Mouse (Mus musculus) cerebellum, postnatal 10 days (tissue): ENCODE data around the gene Anp32e.
"Not testable (repeated sequence)": the region's sequence is repeated elsewhere in the genome, so short reads cannot be mapped to it uniquely, and the experiment has no call there.

Experiments used
- DNase-seq, 2 experiments: peaks; one replicate each; pipeline ENCODE4 v3.0.0; 2021; ENCODE audit warnings: mixed read lengths in 2 of 2

Anp32e gene

GRCm38 (mm10) chr3:95944742-95945141 lies 15.7 kb downstream of the Anp32e start:
- DNase-seq, result no peak

DNA sequence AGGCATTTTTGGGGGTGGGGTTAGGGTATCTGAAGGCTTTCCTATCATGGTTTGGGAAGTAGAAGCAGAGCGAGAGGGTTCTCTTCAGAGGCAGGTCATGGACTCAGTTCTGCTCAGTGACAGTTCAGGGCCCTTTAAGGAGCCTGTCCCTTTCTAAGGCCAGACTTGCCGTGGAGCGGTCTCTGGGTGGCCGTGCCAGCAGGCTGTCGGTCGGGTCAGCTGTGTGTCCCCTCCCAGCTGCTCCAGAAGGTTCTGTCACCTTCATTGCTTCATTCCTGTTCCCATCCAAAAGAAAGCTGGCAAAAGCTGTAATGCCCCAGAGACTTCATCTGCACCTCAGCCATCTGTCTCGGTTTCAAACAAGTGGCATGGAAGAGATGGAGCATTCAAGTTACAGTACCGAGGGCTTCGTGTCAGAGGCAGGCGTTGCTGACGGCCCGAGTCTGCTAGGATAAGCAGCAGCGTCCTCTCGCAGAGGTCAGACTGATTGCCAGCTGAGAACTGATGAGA lies 16.7 kb downstream of the Anp32e start:
- DNase-seq, result peak; percentile 54 to 64

DNA sequence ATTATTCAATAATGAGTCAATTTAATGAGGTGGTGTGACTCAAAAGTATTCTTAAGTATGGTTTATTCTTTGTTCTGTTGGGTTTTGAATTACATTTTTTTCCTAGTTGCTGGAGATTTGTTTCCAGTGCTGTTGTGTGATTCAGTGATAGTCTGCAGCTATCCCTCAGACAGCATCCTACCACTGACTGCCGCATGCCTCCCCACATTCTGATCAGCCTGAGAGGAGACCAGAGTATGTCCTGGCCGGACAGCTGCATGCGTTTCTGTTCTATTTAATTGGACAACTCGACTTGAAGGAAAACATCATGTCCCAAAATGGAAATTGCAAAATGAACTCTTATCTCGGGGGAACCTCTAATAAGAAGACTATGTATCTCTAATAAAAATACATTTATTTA lies 19.3 kb downstream of the Anp32e start:
- no peak for DNase-seq

GRCm38 (mm10) chr3:95950763-95951551 lies 21.9 kb downstream of the Anp32e start:
- DNase-seq, result peak; percentile 95 to 96

GRCm38 (mm10) chr3:95951566-95951965 lies 22.5 kb downstream of the Anp32e start:
- peak; percentile 26 to 34 for DNase-seq

DNA sequence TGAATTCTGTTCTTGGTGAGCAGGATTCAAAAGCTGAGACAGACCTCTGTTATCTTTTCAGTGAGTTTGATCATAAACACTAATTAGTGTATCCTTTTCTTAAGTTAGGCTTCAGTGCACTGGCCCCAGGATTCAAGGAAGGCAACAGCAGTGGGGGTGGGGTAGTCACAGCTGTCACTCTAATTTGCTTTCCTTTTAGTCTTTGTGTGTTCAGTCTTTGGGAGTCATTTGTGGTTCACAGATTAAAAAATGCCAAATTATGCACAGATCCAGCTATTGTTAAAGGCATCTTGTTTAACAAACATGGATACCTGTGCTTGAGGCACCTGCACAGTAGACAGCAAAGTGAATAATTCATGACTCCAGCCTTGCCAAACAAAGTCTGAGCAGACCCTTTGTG lies 24.0 kb downstream of the Anp32e start:
- DNase-seq, result peak; percentile 60 to 69

GRCm38 (mm10) chr3:95953522-95953921 lies 24.5 kb downstream of the Anp32e start:
- no peak for DNase-seq

DNA sequence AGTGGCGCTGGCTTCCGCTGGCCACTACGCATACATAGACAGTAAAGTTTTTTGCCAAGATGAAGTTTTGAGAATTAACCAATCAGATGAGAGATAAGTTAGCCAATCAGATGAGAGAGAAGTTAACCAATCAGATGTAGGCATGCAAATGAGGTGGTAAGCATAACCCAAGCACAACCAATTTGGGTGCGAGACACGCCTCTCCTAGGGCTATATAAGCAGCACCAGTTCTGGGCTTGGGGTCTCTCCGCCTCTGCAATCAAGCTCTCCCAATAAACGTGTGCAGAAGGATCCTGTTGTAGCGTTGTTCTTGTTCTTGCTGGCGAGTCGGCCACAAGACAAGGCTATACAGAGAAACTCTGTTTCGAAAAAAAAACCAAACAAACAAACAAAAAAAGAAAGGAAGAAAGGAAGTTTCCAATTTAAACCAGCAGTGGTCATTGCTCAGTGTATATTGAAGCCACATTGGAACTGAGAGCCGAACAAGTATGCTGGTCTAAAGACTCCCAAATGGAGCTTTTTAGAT lies 25.7 kb downstream of the Anp32e start:
- not testable (repeated sequence) for DNase-seq

DNA sequence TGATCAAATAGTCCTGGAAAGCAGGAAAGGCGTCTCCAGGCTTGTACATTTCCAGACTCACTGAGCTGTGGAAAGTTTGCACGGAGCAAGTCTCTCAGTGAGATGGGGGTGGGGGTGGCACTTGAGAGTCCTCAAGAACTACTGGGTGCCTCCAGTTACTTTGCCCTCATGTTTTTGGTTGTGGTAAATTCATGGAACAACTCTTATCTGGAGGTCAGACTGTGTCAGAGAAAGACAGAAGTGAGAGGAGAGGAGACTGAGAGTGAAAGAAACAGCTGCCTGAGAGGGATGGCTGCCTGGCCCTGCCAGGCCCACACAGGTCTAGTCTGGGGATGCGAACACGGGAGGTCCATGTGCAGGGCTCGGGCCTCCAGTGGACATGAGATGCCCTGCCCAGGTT lies 26.3 kb downstream of the Anp32e start:
- no peak for DNase-seq

- DNase-seq, result peak; percentile 19 to 38
These were observed 28.5 kb downstream of the Anp32e start for GRCm38 (mm10) chr3:95957359-95958148.

GRCm38 (mm10) chr3:95959082-95959481 lies 30.0 kb downstream of the Anp32e start:
- peak; percentile 28 to 59 for DNase-seq

DNA sequence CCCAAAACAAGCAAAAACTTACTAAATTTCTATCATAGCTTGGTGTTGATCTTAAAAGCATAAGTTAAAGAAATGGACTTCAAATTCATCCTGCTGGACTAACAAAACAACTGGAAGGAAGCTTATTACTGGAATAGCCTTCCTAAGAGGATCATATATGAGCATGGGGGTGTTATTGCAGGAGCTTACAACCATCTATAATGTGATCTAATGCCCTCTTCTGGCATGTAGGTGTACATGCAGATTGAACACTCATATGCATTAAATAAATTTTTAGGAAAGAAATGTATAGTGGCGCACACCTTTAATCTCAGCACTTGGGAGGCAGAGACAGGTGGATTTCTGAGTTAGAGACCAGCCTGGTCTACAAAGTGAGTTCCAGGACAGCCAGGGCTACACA lies 30.8 kb downstream of the Anp32e start:
- no peak for DNase-seq

- DNase-seq, result not testable (repeated sequence)
These were observed 33.1 kb downstream of the Anp32e start for GRCm38 (mm10) chr3:95962182-95962581.

- no peak for DNase-seq
These were observed 34.2 kb downstream of the Anp32e start for GRCm38 (mm10) chr3:95963230-95963629.

- peak; percentile 64 to 74 for DNase-seq
These were observed 34.6 kb downstream of the Anp32e start for GRCm38 (mm10) chr3:95963681-95964080.

- DNase-seq, result peak; percentile 68 to 82
These were observed 36.7 kb downstream of the Anp32e start for GRCm38 (mm10) chr3:95965518-95966451.

- DNase-seq, result no peak
These were observed 40.2 kb downstream of the Anp32e start for GRCm38 (mm10) chr3:95969277-95969676.

- DNase-seq, result not testable (repeated sequence)
These were observed 41.6 kb downstream of the Anp32e start for GRCm38 (mm10) chr3:95970661-95971060.

- no peak for DNase-seq
These were observed 43.3 kb downstream of the Anp32e start for GRCm38 (mm10) chr3:95972251-95972872.

- DNase-seq, result peak; percentile 66 to 76
These were observed 44.0 kb downstream of the Anp32e start for GRCm38 (mm10) chr3:95972873-95973634.

DNA sequence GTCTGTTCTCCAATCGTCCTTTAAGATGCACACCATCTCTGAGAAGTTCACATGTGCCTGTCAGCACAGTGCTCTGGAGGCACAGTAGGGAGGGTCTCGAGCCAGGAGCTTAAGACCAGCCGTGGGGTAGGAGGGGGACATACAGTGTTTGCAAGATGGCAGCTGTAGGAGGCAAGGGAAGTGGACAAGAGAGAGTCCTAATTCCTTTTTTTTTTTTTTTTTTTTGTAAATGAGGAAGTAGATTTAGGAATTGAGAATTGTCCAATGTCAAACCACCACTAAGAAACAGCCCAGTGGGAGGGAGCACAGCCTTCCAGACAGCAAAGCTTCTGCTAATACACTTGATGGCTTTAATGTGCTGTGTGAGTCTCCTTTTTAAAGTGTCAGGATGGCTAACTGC lies 48.0 kb downstream of the Anp32e start:
- DNase-seq, result no peak
